Mouse (Mus musculus) lung, postnatal 0 days (tissue): ENCODE results near the gene Rexo2.

Experiments used
- CTCF ChIP-seq: IDR thresholded peaks from 2 replicates; pipeline ENCODE4 v1.5.1; 2016; ENCODE audit warnings: antibody characterized with exemption, mild to moderate bottlenecking
- EP300 ChIP-seq: IDR thresholded peaks from 2 replicates; pipeline ENCODE4 v1.6.1; 2016; ENCODE audit warnings: antibody characterized with exemption, mild to moderate bottlenecking, control low read depth

DNA sequence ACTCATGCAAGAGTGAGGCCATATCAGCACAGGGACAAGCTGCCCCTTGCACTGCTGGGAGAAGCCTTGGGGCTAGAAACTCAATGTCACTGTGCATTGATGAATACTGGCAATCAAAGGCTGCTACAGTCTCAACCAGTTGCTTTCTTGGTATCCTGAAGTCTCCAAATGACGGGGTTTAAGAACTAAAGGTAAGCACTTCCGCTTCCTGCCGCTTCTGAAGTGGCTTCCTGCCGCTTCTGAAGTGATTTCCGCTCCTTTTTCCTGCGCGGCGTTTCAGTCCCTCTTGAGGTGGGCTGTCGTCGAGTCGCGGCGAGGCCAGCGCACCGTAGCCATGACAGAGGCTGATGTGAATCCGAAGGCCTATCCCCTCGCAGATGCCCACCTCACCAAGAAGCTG, 30.4 kb downstream of the Rexo2 start:
- no peak for TF ChIP-seq CTCF
- TF ChIP-seq EP300: no peak
